8 mouse cellular contexts compared by ENCODE assay signal in genomic region chr13:91461299-91461698, GRCm38 (mm10). TPM values are rescaled to one million over a fixed set of nuclear protein-coding genes. Genes with fewer than 3 reads are reported as not detected.
A peak's percentile ranks its signal among the peaks of the same experiment; 100 is the strongest.
DNase-seq lines count a peak whose midpoint lies in the region; ATAC-seq and TF ChIP-seq lines count a peak whose summit lies in the region.

No protein-coding gene starts in this region.

- peaks cover 6% of the 10 kb centered on the region; the same call in 1 of the 2 replicates for H3K4me1 ChIP-seq in lung, adult 2 months (ENCODE audit: control insufficient read depth, insufficient read depth, low read length)
- H3K4me1 ChIP-seq in embryonic facial prominence, embryonic 14.5 days (ENCODE audit: control insufficient read depth, insufficient read depth, low read length), result peaks cover 19% of the 10 kb centered on the region
- H3K4me1 ChIP-seq in limb, embryonic 13.5 days, result peaks cover 28% of the 10 kb centered on the region
- peaks cover 5% of the 10 kb centered on the region for H3K4me1 ChIP-seq in olfactory bulb, adult 2 months (ENCODE audit: control insufficient read depth, insufficient read depth, low read length)

- H3K27ac ChIP-seq in embryonic facial prominence, embryonic 14.5 days (replicated peaks; ENCODE audit: low read depth, low read length), result peak overlapping the region; percentile 97
- H3K27ac ChIP-seq in limb, embryonic 13.5 days, result peak overlapping the region; percentile 96
- H3K27ac ChIP-seq in olfactory bulb, adult 2 months (ENCODE audit: insufficient read depth, low read depth, low read length), result peak overlapping the region; percentile 91

- TF ChIP-seq CTCF in lung, adult 2 months (IDR thresholded peaks at IDR 0.05; ENCODE audit: insufficient read depth, low read length), result no peak
- no peak for TF ChIP-seq CTCF in olfactory bulb, adult 2 months (IDR thresholded peaks at IDR 0.05; ENCODE audit: insufficient read depth, low read depth, low read length)

- peak overlapping the region; percentile 73 for H3K4me2 ChIP-seq in embryonic facial prominence, embryonic 14.5 days (ENCODE audit: low read depth, low read length)
- peak overlapping the region; percentile 79 for H3K4me2 ChIP-seq in limb, embryonic 13.5 days (replicated peaks)

- H3K9me3 ChIP-seq in embryonic facial prominence, embryonic 14.5 days (ENCODE audit: control insufficient read depth, low read length), result no peaks in the 10 kb centered on the region
- no peaks in the 10 kb centered on the region for H3K9me3 ChIP-seq in limb, embryonic 13.5 days

- TF ChIP-seq POLR2A in lung, adult 2 months (IDR thresholded peaks at IDR 0.05; ENCODE audit: borderline replicate concordance, extremely low read depth, low read depth, low read length), result no peak
- TF ChIP-seq POLR2A in olfactory bulb, adult 2 months (IDR thresholded peaks at IDR 0.05; ENCODE audit: insufficient read depth, low read depth, low read length), result no peak

- ATAC-seq in embryonic facial prominence, embryonic 14.5 days (ENCODE audit: low read depth), result peak; percentile 0; the same call in 1 of the 2 replicates
- no peak for ATAC-seq in limb, embryonic 13.5 days (ENCODE audit: low FRiP score, low read depth)

- WGBS in lung, adult 2 months, result 2% methylated on average over 58 of the region's 61 CpGs
- 0% methylated on average over 7 of the region's 61 CpGs for whole genome bisulfite sequencing in embryonic facial prominence, embryonic 14.5 days
- WGBS in limb, embryonic 13.5 days, result 1% methylated on average over 20 of the region's 61 CpGs
- 6% methylated on average over 61 of the region's 61 CpGs for WGBS in olfactory bulb, adult 2 months

- peak overlapping the region; percentile 96 for H3K9ac ChIP-seq in embryonic facial prominence, embryonic 14.5 days (ENCODE audit: low read depth, low read length)
- peak overlapping the region; percentile 100 for H3K9ac ChIP-seq in limb, embryonic 13.5 days

- DNase-seq in lung, adult 2 months, result no peak
- DNase-seq in lung, postnatal 10 days, result no peak
- no peak for DNase-seq in embryonic facial prominence, embryonic 14.5 days (ENCODE audit: low spot score)
- DNase-seq in thymus, postnatal 4 days, result no peak
- DNase-seq in adrenal gland, postnatal 10 days, result no peak
- no peak for DNase-seq in embryo, embryonic 11 days

- peak overlapping the region; percentile 82 for H3K4me3 ChIP-seq in lung, adult 2 months (replicated peaks; ENCODE audit: extremely low read depth, low read depth, low read length)
- peak overlapping the region; percentile 93 for H3K4me3 ChIP-seq in embryonic facial prominence, embryonic 14.5 days (ENCODE audit: low read depth, low read length)
- H3K4me3 ChIP-seq in limb, embryonic 13.5 days, result peak overlapping the region; percentile 94
- H3K4me3 ChIP-seq in olfactory bulb, adult 2 months (ENCODE audit: insufficient read depth, low read depth, low read length), result peak overlapping the region; percentile 61

- H3K27me3 ChIP-seq in embryonic facial prominence, embryonic 14.5 days (replicated peaks; ENCODE audit: control insufficient read depth, insufficient read depth, low read length), result no peaks in the 10 kb centered on the region
- no peaks in the 10 kb centered on the region for H3K27me3 ChIP-seq in limb, embryonic 13.5 days

- no peaks in the 10 kb centered on the region for H3K36me3 ChIP-seq in embryonic facial prominence, embryonic 14.5 days (ENCODE audit: control insufficient read depth, insufficient read depth, low read length)
- no peaks in the 10 kb centered on the region for H3K36me3 ChIP-seq in limb, embryonic 13.5 days

RNA-seq across cellular contexts. Expression of gene Ssbp2, which starts 1.2 kb away (rescaled TPM):
- 9.8 and 15.1 TPM in 2 replicates for polyA plus RNA-seq in lung, adult 2 months (2012; rRNA removed)
- polyA plus RNA-seq in embryonic facial prominence, embryonic 14.5 days (2014; fragmentation: Nextera tagmentation; extraction: Ambion mirVana), result 148 and 167 TPM in 2 replicates
- polyA plus RNA-seq in limb, embryonic 13.5 days (2015; fragmentation: Nextera tagmentation; extraction: Ambion mirVana), result 225 and 256 TPM in 2 replicates
- polyA plus RNA-seq in olfactory bulb, adult 2 months (2012; ENCODE audit: insufficient read depth, insufficient read length, low replicate concordance, missing spikeins), result 407 and 755 TPM in 2 replicates
- total RNA-seq in adrenal gland, postnatal 10 days (2021), result 10 to 100 TPM; 34.4 to 41.0 TPM
